Mouse (Mus musculus) B cell, adult 2 months (primary cell): ENCODE results near the gene Dicer1.

ENCODE experiments used
- DNase-seq, 2 experiments: peaks; one replicate each; pipeline ENCODE4 v3.0.0; 2022

Gene Dicer1

GRCm38 (mm10) chr12:104751814-104752765 is at the start of gene Dicer1:
Gene Dicer1, minus strand, starts transcription at chr12:104751952.
- DNase-seq = peak; percentile 98

DNA sequence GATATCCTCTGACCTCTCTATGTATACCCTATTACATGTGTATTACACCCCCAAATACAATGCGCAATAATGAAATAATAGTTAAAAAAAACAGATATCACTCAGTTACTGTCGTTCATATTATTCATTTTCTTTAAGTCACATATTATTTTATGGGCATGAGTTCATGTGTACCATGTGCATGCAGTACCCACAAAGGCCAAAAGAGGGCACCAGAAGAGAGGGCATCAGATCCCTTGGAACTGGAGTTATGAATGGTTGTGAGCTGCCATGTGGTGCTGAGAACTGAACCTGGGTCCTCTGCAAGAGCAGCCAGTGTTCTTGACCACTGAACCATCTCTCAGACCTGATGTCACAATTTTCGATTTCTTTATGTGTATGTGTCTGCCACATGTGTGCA is 47.6 kb upstream of the Dicer1 start:
- peak in 1 of 2 experiments; percentile 16 for DNase-seq

GRCm38 (mm10) chr12:104797905-104798304 is 46.2 kb upstream of the Dicer1 start:
- DNase-seq = no peak

DNA sequence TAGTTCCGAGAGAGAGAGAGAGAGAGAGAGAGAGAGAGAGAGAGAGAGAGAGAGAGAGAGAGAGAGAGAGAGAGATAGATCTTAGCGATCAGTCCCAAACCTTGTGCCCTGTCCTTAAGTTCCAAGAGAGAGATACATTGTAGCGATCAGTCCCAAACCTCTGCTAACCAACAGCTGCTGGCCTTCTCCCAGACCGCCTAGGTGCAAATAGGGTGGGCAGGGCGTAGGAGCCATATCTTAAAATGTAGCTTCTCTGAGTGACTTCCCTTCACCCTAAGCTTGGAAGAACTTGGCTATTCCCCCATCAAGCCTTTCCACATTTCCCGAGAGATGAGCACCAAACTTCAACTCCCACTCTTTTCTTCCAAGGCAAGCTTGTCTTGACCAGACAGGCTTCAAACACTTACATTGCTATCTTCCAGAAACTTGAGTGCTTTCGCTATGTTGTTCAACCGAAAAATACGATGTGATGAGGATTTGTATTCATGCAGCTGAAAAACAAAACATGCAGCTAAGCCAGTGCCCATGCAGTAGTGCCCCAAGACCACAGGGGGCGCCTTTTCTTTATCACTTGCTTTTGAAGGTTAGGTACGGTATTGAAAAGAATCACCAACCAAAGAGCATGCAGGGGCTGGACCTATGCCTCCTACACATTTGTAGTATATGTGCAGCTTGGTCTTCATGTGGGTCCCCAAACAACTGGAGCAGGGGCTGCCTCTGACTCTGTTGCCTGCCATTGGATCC is 45.1 kb upstream of the Dicer1 start:
- peak in 1 of 2 experiments; percentile 6 for DNase-seq

- DNase-seq = no peak
Observed at GRCm38 (mm10) chr12:104794957-104795356, 43.2 kb upstream of the Dicer1 start.

DNA sequence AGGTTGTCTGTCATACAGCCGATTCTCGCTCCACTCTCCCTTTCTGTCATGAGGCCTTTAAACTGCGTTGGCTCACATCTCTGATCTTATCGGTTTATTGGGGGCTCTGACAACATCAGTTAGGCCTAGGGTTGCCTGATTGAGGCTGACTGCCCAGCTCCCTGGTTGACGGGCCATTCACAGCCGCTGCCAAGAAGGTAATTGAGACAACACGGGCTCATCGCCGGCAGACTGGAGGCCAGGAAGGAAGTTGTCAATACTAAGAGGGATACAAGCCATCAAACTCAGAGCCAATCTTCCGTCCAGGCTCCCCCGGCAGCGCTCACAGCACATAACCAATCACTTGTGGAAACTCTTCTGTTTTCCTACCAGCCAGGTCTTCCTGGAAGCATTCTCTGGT is 41.7 kb upstream of the Dicer1 start:
- no peak for DNase-seq

GRCm38 (mm10) chr12:104777603-104778002 is 25.9 kb upstream of the Dicer1 start:
- peak in 1 of 2 experiments; percentile 2 for DNase-seq

DNA sequence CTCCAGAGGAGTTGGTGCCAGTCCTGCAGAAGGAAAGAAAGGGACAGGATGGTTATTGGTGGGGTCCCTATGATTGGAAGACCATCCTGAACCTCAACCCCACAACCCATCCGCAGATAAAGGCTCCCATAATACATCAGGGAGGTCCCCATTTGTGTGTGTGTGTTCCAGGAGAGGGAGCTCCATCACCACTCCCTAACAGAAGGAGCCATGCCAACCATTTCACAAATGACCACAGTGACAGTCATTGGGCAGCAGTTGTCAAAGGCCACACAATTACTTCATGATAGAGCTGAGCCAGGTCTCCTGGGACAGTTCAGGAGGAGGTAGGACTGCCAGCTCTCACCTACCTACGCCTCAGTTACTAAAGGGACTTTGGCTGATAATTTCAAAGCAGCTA is 20.2 kb upstream of the Dicer1 start:
- no peak for DNase-seq

DNA sequence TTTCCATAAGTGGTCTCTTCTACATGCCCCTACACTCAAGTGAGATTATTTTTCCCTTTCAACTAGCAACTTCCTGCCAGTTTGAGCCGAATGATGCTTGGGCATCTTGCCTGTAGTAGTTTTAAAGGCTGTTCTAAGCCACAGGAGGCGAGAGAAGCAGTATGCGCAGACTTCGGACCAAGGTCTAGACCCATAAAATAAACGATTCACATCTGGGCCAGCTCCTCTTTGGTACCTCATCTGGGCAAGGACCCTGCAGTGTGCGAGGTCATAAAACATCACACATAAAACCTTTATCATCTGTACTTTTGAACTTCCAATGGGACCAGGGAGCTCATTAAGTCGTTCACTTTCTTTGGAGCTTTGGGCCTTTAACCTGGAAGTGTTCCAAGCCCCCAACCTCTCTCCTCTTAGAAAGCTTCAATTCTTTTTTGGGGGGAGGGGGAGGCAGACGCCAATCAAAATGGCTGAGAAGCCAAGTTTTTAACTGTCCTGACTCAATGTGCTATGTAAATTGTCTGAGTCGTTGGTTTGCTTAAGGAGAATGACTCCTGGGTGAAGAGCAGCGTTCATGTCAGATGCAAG is 17.5 kb upstream of the Dicer1 start:
- no peak for DNase-seq

DNA sequence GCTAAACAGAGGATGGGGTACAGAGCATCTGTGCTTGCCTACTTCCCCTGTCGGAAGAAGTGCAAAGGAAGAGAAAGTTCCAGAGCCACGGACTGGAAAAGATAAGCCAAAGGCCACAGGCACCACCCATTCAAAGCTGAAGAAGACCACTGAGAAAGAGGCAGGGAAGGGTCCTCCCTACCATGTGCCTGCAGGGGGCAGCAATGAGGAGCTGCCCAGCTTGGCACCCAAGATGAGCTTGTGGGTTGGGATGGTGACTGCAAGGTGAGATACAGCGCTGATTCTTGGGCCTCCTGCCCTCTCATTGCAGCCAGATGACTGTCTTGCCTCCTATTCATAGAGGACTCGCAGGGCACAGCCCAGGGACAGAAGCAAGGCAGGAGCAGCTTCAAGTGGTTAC is 15.4 kb upstream of the Dicer1 start:
- peak; percentile 35 to 36 for DNase-seq

GRCm38 (mm10) chr12:104765761-104766160 is 14.0 kb upstream of the Dicer1 start:
- no peak for DNase-seq

DNA sequence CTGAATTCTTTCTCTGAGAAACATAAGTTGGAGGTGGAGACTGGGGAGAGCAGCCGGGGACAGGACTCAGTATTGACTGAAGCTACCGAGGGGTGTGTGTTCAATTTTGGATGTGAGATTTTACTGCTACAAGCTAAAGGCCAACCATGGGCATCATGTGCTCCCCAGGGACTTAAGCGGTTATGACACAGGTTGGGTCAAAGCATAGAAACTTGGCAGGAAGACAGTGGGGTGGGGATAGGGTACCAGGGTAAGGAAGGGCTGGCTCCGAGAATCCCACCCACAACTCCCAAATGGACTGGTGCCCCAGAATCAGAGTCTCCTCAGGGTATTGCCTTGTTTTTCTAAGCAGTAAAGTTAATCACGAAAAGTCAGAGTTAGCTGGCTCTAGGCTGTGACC is 13.4 kb upstream of the Dicer1 start:
- no peak for DNase-seq

GRCm38 (mm10) chr12:104763918-104764317 is 12.2 kb upstream of the Dicer1 start:
- no peak for DNase-seq

DNA sequence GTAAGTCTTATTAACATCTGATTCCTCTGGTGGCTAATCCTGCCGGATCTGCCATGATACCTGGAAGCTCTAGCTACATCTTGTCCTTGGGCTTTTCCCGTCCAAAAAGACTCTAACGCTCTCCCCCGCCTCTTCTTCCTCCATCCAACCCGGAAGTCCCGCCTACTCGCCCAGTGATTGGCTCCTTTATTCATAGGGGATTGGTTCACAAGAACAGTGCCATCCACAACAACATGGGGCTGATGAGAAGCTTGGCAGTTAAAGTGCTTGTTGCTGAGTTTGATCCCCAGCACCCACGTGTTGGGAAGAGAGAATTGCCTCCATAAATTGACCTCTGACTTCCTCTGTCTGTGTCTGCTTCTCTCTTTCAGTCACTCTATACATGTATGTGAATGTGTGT is 9.7 kb upstream of the Dicer1 start:
- DNase-seq = no peak

DNA sequence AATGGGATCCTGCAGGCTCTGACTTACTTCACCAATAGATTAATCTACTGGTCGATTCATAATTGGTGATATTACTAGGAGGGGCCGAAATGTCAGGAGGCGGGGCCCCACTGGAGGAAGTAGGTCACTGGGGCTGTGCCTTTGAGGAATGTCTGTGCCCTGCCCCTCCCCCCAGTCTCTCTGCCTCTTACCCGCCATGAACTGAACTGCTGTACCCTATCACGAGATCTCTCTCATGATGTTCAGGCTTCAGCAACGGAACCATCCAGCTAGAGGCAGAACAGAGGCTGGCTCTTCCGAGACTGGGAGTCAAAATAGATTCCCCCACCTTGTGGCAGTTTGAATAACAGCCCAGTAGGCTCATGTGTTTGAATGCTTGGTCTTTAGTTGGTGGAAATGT is 6.3 kb upstream of the Dicer1 start:
- no peak for DNase-seq

DNA sequence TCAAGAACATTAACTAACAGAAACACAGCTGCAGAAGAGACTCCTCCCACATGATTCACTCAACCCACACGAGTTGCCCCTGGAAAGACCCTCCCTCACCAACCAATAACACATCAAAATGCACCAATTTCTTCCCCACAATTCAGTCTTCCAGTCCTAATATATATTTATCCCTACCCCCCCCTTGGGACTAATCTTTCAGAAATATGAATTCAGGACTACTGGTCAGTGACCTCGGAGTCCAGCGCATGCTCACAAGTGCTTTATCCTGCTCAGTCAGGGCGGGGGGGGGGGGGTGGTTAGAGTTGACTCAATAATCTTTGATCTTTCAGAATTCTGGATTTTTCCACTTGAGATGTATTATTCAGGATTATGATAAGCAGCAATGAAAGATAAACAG is 1.9 kb upstream of the Dicer1 start:
- DNase-seq = no peak

- DNase-seq = no peak
Observed at GRCm38 (mm10) chr12:104751331-104751813, 380 bp downstream of the Dicer1 start.

DNA sequence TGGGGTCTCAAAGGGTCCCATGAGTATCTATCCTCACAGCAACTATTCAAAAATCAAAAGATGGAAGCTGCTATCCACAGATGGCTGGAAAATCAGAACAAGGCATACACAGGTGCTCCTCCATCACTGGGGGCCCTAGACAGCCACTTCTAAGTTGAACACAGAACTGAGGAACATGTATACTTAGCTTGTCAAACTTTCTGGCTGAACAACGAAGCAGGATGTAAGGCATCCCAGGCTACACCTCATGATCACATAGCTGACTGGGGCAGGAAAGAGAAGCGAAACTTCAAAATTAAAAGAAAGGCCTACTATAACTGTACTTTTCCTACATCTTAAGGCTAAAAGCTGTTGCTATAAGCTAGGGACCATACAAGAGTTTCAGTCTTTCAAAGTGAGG is 2.8 kb downstream of the Dicer1 start:
- peak; percentile 31 to 49 for DNase-seq

DNA sequence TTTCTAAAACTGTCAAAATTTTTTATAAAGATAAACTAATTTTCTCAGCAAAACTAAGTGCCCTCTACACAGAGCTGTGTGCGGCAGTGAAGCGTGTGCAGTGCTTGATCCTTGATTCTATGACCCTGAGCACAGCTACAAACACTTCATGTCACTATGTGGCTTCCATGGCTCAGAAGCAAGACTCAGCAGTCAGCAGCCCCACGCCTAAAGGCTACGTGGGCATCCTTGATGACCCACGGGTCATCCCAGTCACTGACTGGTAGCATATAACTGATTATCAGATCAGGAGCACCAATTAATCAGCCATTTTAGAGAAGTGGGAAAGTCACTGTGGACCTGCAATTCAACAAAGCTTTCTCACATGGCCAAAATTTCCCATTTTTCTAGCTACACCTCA is 4.5 kb downstream of the Dicer1 start:
- no peak for DNase-seq

GRCm38 (mm10) chr12:104746601-104747000 is 5.2 kb downstream of the Dicer1 start:
- no peak for DNase-seq

GRCm38 (mm10) chr12:104743687-104744086 is 8.1 kb downstream of the Dicer1 start:
- no peak for DNase-seq

- DNase-seq = peak; percentile 59 to 68
Observed at GRCm38 (mm10) chr12:104742247-104742646, 9.5 kb downstream of the Dicer1 start.
